Mouse (Mus musculus) layer of hippocampus, adult 8-10 months (tissue): Measurements from ENCODE around the gene Cd300a. TPM values are rescaled to one million over a fixed set of nuclear protein-coding genes. Genes with fewer than 3 reads are reported as not detected.

Experiments used
- DNase-seq, 2 experiments: peaks; one replicate each; pipeline ENCODE4 v3.0.0; 2022; ENCODE audit warnings: low spot score in 2 of 2
- total RNA-seq, 4 experiments: library from RNA; stranded (reverse); gene quantifications; 2 replicates each; pipeline ENCODE4 v1.2.4; 2022

The Cd300a gene
- total RNA-seq, result 1 to 10 TPM in 2 of 4 experiments, under 1 TPM in 2; 0.39 to 1.3 (median 0.80) TPM

DNA sequence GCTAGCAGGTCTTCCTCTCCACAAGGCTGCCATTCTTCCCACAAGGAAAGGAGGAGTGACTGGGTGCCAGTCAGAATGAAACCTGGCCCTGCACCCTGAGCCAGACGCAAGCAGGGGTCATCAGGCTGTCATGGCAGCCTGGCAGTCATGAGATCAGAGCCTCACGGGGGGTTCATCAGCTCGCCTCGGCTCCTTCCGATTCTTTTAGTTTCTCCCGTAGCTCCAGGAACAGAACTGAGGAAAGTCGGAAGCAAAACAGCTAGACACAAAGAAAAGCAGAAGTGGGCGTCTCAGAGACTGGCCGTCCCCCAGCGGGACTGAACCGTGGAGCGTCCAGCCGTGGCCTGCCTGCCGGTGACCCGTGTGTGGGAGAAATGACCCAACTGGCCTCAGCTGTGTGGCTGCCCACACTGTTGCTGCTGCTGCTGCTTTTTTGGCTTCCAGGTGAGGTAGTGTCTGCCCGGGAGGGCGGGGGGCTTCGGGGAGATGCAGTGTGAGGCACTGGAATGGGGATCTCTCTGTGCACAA is at the start of gene Cd300a:
Gene Cd300a (plus strand): TSS at position 51 of the 528 bp plus-strand sequence.
- no peak for DNase-seq

DNA sequence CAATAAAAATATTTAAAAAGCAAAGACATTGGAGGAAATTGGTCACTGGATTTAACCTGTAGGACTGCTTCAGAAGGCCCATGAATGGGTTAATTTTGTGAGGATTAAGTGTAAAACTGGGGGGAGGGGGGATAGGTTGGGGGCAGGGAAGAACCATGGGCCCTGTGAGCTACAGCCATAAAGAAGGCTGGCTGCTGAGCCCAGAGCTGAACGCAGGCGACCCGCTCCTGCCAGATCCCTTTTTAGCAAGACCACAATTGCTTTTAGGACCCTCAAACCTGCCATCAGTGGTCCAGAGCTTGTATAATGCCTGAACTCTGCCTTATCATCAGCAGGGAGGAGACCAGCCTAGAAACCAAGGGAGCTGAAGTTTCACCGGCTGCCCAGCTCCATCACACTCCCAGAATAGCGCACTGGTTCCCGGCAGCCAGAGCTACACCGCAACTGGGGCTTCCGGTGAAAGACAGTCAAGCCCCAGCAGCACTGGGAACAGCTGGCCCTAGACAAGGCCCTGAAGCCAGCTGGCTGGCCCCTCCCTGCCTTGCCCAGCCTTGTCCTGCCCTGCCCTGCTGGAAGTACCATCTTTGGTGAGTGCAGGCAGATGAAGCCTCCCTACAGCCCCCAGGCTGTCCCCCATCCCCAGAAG is 45.9 kb upstream of the Cd300a start:
- no peak for DNase-seq

DNA sequence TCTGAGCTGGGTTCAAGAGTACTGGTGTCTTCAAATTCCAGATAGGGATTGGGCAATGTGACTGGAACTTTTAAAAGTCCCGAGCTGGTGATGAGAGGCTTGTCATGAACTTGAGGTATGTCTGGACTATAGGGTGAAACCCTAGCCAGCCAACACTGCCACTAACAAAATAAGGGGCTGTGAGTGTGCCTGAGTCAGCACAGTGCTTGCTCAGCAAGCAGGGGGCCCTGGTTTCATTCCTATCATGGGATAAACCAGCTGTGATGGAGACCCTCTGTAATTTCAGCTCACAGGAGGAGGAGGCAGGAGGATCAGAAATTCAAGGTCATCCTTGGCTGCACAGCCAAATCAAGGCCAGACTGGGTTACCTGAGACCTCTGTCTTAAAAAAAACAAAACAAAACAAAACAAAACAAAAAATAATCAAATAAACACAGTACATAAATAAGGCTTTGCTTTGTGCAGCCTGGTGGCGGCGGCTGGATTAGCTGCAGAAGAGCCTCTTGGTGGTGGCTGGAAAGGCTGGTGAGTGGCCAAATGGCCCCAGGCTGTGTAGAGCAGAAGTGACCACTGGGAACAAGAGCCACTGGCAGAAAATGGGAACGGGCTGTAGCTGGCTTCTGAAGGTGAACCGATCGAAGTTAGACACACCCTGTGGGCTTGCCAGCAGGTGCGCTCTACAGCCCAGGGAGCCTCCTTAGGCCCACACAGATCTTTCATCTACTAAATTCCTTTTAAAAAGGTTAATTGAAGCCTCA is 45.2 kb upstream of the Cd300a start:
- DNase-seq, result no peak

DNA sequence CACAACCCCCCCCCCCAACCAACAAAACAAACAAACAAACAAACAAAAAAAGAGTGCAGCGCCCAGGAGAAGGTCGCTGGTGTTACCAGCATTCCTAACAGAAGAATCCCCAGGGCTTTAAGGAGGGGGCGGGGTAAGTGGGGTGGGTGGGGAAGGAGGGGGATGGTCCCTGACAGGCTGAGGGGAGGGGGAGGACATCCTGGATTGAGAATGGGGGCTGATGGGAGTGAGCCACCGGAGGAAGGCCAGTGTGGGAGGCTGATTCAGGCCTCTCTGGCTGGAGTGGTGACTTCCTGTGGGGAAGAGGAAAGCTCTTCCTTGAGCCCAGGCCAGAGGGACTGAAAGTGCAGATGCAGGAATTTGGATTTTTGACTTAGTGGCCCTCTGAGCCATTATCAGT is 43.5 kb upstream of the Cd300a start:
- no peak for DNase-seq

DNA sequence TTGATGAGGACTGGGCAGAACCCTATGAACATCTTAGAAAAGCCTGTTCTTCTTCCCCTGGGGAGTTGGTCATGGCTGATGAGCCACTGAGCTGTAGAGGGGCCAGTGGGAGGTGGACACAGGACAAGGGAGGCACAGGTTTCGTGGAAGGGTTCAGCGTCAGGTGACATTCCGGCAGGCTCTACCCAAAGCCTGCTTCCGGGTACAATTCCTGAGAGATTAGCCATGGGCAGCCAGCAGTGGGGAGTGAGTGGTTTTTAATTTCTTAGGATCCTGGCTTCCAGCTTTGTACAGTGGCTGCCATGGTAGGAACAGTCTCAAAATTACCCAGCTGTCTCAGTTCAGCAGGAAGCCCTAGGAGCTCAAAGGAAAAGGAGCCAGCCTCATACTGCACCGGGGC is 42.8 kb upstream of the Cd300a start:
- DNase-seq, result no peak

DNA sequence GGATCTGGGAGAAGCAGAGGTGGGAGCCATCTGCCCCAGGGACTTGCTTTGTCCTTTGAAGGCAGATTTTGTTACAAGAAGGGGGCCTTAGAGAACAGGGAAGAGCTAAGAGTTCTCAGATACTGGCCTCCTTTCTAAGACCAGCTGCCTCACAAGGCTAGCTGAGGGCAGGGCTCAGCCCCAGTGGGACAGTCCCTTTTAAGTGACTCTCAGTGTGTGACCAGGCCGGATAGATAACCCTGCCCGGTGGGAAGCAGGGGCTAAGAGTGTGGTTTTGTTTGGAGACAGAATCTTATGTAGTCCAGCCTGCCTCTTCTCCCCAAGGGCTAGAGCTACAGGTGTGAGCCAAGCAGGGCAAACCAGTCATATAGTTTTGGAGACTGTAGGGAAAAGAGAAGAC is 40.3 kb upstream of the Cd300a start:
- no peak for DNase-seq

DNA sequence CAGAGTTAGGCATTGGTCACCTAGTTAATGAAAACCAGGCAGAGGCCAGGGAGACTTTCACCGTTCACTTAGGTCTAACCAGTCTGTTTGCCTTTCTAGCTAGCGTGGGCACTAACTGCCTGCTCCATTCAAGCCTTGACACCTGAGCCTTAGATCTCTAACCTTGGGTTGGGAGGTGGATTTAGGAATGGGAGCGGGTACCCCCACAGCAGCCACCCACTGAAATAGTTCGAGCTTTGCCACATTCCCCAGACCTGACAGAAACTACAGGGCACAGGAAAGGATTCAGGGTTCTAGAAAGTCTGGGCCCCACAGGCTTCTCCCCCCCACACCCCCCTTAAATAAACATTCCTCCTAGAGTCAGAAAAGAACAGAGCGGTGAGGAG is 39.8 kb upstream of the Cd300a start:
- no peak for DNase-seq

DNA sequence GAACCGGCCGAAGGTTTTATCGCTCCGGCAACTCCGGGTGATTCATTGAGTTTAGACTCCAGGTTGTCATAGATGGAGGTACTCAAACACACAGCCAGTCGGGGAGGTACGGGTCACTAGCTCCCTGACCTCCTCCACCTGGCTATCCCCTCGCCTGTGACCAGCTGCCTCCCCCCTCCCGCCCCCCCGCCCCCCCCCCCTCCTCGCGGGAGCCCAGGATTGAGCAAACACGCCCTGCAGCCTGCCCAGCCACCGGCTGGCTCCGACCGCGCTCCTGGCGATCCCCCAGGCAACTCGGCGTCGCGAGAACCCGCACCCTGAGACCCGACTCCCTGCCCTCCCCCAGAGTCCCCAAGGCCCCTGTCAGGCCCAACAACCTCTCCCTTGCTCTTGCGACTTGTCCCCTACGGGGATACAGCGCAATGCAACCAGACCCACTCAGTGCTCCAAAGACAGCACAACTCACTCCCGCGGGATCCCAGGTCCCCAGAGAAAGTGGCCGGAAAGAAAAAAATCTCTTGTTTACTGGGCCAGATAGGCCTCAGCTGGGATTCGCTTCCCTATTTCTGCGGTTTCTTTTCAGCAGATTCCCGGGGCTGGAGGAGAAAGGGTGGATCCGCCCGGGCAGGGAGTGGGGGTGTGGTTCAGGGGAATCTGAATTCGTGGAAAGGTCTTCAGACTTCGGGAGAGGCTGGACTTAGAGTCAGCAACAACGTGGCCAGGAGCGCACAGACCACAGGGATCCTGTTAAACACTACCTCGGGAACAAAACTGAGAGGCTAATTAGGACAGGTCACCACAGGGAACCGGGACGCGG is 39.2 kb upstream of the Cd300a start, which contains the start of gene Gprc5c:
Gene Gprc5c (plus strand): TSS at position 701 of the 817 bp plus-strand sequence.
- no peak for DNase-seq

DNA sequence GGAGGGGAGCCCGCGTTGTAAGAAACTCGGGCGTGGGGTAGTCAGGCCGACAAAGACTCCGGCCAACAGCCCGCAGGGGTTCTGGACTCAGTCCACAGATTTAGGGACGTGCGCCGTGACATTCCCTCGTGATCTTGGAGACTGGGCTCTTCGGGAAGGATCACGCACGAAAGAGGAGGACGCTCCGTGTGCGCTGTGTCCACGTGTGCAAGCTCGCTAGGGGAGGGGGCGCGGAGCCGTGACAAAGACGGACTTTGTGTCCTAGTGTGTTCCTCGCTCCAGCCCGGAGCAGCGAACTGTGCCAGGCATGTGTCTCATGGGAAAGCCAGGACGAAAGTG is 38.6 kb upstream of the Cd300a start:
- peak in 1 of 2 experiments; percentile 16 for DNase-seq

DNA sequence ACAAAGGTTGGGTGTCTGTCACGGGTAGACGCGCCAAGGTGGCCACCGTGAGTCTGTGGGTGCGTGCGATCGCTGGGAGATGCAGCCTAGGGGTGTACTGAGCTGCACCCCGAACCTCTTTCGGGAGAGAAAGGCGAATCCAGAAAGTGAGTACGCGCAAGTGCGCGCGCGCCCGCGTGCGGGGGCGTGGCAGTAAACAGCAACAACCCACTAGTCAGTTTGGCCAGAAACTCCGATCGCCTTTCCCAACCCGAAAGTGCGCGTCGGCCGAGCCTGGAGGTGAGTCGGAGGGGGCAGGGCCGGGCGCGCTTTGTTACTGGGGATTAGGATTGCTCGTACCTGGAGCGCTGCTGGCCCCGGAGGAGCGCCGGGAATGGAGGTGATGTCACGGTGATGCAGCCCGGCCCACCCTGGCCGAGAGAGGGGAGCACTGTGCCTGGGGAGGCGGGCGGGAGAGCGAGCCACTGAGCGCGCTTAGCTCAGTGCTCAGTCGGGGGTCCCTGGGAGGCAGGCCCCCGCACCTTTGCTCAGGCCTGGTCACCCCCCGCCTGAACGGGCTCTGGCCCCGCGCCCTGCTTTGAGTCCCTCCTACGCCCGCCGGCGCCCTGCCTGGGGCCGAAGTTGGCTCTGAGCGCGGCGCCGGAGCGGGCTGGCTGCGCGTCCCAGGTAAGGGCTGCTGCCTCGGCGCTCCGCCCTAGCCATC is 38.1 kb upstream of the Cd300a start:
- peak in 1 of 2 experiments; percentile 10 for DNase-seq

DNA sequence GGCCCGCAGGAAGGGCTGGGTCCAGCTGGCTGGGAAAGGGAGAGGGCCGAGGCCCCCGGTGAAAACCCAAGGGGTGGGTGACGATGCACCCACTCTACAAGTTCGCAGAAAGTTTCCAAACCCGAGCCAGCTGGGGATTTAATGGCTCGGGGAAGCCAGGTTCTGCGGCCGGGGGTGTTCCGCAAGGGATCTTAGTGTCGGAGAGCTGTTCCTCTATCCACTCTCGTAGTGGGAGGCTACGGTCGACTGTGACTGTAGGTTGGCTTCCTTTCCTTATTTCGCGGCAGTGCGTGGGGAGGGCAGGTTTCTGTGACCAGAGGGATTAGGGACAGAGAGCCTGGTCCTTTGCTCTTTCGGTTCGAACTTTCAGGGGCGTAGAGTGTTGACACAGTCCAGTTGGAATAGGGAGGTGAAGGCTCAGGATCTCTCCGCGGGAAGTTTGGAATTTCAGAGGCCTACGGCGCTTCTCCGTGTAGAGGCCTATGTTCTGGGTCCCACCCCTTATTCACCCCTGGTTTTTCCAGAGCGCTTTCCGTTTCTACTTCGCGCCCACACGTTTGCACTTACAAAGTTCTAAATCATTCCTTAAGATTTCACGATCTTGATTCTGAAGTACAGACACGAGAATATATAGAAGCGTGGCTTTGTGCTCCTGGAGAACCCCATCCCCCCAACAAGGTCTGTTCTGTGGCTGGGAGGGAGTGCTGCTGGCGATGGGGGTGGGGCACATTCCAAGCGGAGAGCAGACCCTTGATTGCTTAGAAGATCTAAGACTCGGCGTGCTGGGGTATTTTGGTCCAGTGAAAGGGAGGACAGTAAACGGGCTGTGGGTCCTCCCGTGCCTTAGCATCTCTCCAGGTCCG is 37.3 kb upstream of the Cd300a start:
- DNase-seq, result no peak

DNA sequence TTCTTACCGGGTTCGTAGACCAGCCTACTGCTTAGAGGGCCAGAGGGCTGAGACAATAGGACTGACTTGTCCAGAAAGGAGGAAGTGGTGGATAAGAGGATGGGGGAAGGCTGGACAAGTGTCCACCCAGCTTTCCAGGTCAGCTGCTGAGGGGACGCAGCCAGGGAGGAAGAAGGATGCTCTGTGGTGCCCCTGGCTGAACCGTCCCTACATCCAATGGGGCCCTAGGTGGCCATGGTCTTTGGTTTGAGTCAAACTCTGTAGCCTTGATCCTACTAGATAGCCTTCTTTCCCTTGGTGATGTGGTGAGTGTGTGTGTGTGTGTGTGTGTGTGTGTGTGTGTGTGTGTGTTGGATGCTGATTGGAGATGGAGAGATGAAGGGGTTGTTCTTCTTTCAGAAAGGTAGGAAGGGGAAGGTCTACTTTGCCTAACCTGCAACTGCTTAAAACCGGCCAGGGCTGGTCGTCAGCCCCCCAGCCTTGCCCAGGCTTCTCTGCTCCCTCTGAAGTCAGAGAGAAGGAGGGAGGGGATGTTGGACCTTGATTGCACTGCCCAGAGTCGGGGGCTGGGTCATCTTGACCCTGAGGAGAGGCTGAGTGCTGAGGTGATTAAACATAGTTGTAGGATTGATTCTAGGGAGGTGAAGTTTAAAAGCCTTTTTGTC is 36.5 kb upstream of the Cd300a start:
- no peak for DNase-seq

DNA sequence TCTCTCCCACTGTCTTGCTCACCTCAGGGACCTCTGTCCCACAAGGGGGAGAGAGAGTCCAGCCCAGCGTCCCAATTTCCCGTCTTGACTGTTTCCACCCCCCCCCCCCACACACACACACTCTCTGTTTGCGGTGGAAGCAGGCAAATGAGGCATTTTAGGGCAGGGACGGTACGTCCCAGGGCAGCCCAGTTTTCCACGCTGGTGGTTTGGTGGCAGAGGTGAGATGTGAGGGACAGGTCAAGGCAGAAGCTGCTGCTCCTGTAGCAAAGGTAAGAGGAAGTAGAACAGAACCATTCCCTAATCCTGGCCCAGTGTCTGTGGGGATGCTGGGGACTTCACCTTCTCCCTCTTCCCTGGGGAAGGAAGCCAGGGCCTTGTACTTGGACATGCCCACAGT is 35.3 kb upstream of the Cd300a start:
- DNase-seq, result no peak

DNA sequence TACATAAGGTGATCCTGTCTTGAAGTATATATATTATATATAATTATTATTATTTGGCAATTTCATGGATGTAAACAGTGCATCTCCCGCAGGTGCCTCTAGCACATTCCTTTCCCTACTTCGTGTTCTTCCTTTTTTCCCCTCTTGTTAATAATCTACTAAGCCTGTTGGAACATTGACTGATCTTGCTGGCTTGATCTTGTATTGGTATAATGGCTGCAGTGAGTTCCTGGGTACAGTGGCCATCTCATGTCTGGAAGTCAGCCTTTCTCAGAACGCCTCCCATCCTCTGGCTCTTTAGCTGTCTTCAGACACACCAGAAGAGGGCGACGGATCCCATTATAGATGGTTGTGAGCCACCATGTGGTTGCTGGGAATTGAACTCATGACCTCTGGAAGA is 33.7 kb upstream of the Cd300a start:
- DNase-seq, result no peak

DNA sequence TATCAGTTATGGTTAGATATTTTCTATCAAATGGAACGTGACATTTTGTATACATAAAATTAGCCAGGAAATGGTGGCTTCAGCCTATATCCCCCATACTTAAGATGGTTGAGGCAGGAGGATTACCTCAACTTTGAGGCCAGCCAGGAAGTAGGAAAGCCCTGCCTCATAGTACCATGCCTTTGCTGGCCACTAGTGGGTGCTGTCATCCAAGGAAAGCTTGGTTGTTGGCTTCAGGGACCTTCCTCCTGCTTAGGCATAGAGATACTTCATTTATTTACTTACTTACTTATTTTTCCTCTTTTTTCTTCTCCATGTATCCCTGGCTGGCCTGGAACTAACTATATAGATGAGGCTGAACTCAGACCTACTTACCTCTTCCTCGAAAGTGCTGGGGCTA is 31.2 kb upstream of the Cd300a start:
- no peak for DNase-seq

DNA sequence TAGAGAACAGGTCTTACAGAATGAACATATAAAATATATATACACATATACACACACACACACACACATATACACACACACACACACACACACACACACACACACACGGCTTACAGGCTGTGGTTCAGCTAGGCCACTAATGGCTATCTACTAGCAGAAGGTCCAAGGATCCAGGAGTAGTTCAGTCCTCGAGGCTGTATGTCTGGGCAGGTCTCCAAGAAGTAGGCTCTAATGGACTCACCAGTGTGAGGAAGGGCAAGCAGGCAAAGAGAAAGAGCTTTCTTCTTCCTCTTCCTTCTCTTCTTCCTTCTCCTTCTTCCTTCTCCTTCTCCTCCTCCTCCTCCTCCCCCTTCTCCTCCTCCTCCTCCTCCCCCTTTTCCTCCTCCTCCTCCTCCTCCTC is 28.8 kb upstream of the Cd300a start:
- DNase-seq, result no peak

DNA sequence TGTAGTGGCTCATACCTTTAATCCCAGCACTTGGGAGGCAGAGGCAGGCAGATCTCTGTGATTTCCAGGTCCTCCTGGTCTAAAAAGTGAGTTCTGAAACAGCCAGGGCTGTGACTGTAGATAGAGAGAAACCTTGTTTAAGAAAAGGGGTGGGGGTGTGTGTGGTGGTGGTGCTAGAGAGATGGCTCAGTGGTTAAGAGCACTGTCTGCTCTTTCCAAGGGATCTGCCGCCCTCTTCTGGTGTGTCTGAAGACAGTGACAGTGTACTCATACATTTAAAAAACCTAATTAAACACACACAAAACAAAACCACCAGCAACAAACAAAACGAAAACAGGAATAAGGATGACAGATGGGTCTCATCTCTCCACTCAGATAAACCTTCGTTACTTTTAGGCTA is 27.2 kb upstream of the Cd300a start:
- no peak for DNase-seq

DNA sequence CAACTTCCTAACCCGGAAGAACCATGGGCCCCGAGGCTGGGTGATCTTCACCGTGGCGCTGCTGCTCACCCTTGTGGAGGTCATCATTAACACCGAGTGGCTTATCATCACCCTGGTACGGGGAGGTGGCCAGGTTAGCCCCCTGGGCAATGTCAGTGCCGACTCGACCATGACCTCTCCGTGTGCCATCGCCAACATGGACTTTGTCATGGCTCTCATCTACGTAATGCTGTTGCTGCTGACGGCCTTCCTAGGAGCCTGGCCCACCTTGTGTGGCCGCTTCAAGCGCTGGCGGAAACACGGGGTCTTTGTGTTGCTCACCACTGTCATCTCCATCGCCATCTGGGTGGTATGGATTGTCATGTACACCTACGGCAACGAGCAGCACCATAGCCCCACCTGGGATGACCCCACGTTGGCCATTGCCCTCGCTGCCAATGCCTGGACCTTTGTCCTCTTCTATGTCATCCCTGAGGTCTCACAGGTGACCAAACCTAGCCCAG is 25.9 kb upstream of the Cd300a start:
- no peak for DNase-seq

DNA sequence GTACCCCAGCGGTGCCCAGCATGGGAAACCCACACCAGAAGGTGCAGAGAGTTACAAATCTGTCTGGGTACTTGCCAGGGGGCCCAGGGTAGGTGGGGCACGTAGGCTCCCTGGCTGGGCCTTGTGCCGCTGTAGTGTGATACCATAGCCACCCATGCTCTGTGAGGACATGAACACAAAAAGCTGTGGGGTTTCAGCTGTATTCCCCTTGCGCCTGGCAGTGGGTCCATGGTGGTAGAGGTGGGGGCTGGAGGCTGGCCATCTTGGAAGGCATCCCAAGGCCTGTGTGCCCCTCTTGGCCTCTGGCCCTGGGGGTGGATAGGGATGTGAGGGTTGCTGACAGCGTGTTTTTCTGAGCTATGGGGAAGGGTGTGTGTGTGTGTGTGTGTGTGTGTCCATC is 23.8 kb upstream of the Cd300a start:
- DNase-seq, result no peak
